Mouse (Mus musculus) lung, embryonic 14.5 days (tissue): Measurements from ENCODE around the gene Pilrb1. TPM values are rescaled to one million over a fixed set of nuclear protein-coding genes. Genes with fewer than 3 reads are reported as not detected.
"Not testable (repeated sequence)": the region's sequence is repeated elsewhere in the genome, so short reads cannot be mapped to it uniquely, and the experiment has no call there.

ENCODE experiments used
- ATAC-seq: fragments of 200-750 bp; cut with Nextera tagmentation; 2 replicates; pipeline ENCODE4 v1.8.0; 2017; ENCODE audit warnings: mild to moderate bottlenecking, moderate TSS enrichment, moderate library complexity; ENCODE audit not compliant: insufficient read depth
- DNase-seq: peaks from one replicate; pipeline ENCODE4 v3.0.0-alpha.2; 2015
- H3K27ac ChIP-seq: fragments of 300-500 bp; sonication (generic); 2 replicates; pipeline ENCODE4 v1.5.1; 2014; ENCODE audit warnings: low read depth, mild to moderate bottlenecking, moderate library complexity
- H3K27me3 ChIP-seq: fragments of 300-500 bp; sonication (generic); 2 replicates; pipeline ENCODE4 v1.6.1; 2014; ENCODE audit warnings: low read length, control low read depth; ENCODE audit not compliant: insufficient read depth
- H3K36me3 ChIP-seq: fragments of 300-500 bp; sonication (generic); 2 replicates; pipeline ENCODE4 v1.6.1; 2014; ENCODE audit warnings: control low read depth; ENCODE audit not compliant: insufficient read depth
- H3K4me1 ChIP-seq: fragments of 300-500 bp; sonication (generic); 2 replicates; pipeline ENCODE4 v1.6.1; 2014; ENCODE audit warnings: antibody characterized with exemption, control low read depth; ENCODE audit not compliant: insufficient read depth
- H3K4me2 ChIP-seq: fragments of 300-500 bp; sonication (generic); 2 replicates; pipeline ENCODE4 v1.6.1; 2014; ENCODE audit warnings: mild to moderate bottlenecking
- H3K4me3 ChIP-seq: fragments of 300-500 bp; sonication (generic); 2 replicates; pipeline ENCODE4 v1.5.1; 2014; ENCODE audit warnings: low read depth, low read length
- H3K9ac ChIP-seq: fragments of 300-500 bp; sonication (generic); 2 replicates; pipeline ENCODE4 v1.6.1; 2014
- H3K9me3 ChIP-seq: fragments of 300-500 bp; sonication (generic); 2 replicates; pipeline ENCODE4 v1.6.1; 2016; ENCODE audit warnings: low read depth, low read length, control low read depth
- CTCF ChIP-seq: IDR thresholded peaks from 2 replicates; pipeline ENCODE4 v1.5.1; 2016; ENCODE audit warnings: antibody characterized with exemption, low read depth
- WGBS: fragments of 180-500 bp; shearing (Covaris S2); extraction: QIAGEN DNeasy Blood & Tissue Kit; methylation state at CpG from one replicate; pipeline ENCODE4 v1.1.7; 2014; 5-methylcytosine and 5-hydroxymethylcytosine counted together
- polyA plus RNA-seq: library from polyadenylated mRNA; unstranded; fragments of >200 nt; fragmentation: Nextera tagmentation; extraction: Ambion mirVana; gene quantifications from 2 replicates; pipeline ENCODE4 v1.2.1, GENCODE M21; 2014

Pilrb1 gene
- polyA plus RNA-seq, 1 experiment from 2014 or later = 1.1 TPM

GRCm38 (mm10) chr5:137875054-137875453 is 17.1 kb upstream of the Pilrb1 start:
- no peak overlapping the region for H3K4me3 ChIP-seq
- no peaks in the 10 kb centered on the region for H3K9me3 ChIP-seq
- no peak for ATAC-seq
- 83% methylated on average over 2 of the region's 2 CpGs for WGBS
- no peak overlapping the region for H3K9ac ChIP-seq
- H3K27ac ChIP-seq = no peak overlapping the region
- no peaks in the 10 kb centered on the region for H3K27me3 ChIP-seq
- no peak for TF ChIP-seq CTCF
- no peak for DNase-seq
- no peaks in the 10 kb centered on the region for H3K36me3 ChIP-seq
- no peak overlapping the region for H3K4me2 ChIP-seq
- H3K4me1 ChIP-seq = no peaks in the 10 kb centered on the region

- not testable (repeated sequence) for H3K27ac ChIP-seq, H3K4me3 ChIP-seq, H3K4me1 ChIP-seq, H3K27me3 ChIP-seq, H3K36me3 ChIP-seq, H3K9ac ChIP-seq, H3K9me3 ChIP-seq, H3K4me2 ChIP-seq, ATAC-seq, DNase-seq
- 27% methylated on average over 1 of the region's 1 CpGs for WGBS
Measured at GRCm38 (mm10) chr5:137872381-137872702, 14.4 kb upstream of the Pilrb1 start.

GRCm38 (mm10) chr5:137871644-137872380 is 13.9 kb upstream of the Pilrb1 start, which contains the start of gene Pilrb2:
Gene Pilrb2, minus strand, starts transcription at chr5:137871815.
- not testable (repeated sequence) for H3K36me3 ChIP-seq, H3K9me3 ChIP-seq, H3K27ac ChIP-seq, H3K4me2 ChIP-seq, DNase-seq, H3K4me3 ChIP-seq, H3K9ac ChIP-seq, H3K4me1 ChIP-seq, H3K27me3 ChIP-seq, ATAC-seq
- 65% methylated on average over 2 of the region's 3 CpGs for WGBS

- not testable (repeated sequence) for H3K4me3 ChIP-seq, H3K9ac ChIP-seq, H3K27ac ChIP-seq, H3K4me1 ChIP-seq, H3K4me2 ChIP-seq, H3K27me3 ChIP-seq, DNase-seq, H3K9me3 ChIP-seq, H3K36me3 ChIP-seq
- 31% methylated on average over 2 of the region's 2 CpGs for WGBS
- peak; percentile 95 for ATAC-seq
Measured at GRCm38 (mm10) chr5:137868600-137868999, 10.7 kb upstream of the Pilrb1 start.

- H3K27me3 ChIP-seq, H3K27ac ChIP-seq, H3K4me3 ChIP-seq, H3K4me2 ChIP-seq, ATAC-seq, H3K36me3 ChIP-seq, H3K4me1 ChIP-seq, H3K9me3 ChIP-seq, H3K9ac ChIP-seq, DNase-seq: not testable (repeated sequence)
- 88% methylated on average over 1 of the region's 1 CpGs for WGBS
Measured at GRCm38 (mm10) chr5:137864008-137864407, 6.1 kb upstream of the Pilrb1 start.

- not testable (repeated sequence) for H3K4me2 ChIP-seq, H3K36me3 ChIP-seq, H3K27me3 ChIP-seq, DNase-seq, H3K4me1 ChIP-seq, H3K9me3 ChIP-seq, H3K9ac ChIP-seq, H3K4me3 ChIP-seq, H3K27ac ChIP-seq, ATAC-seq
- WGBS = 71% methylated on average over 4 of the region's 5 CpGs
Measured at GRCm38 (mm10) chr5:137856870-137857269, 1.0 kb downstream of the Pilrb1 start.

GRCm38 (mm10) chr5:137854907-137855306 is 3.0 kb downstream of the Pilrb1 start:
- H3K4me3 ChIP-seq, H3K9ac ChIP-seq, H3K27me3 ChIP-seq, H3K27ac ChIP-seq, H3K36me3 ChIP-seq, H3K4me1 ChIP-seq, H3K9me3 ChIP-seq, DNase-seq, H3K4me2 ChIP-seq: not testable (repeated sequence)
- peak; percentile 94 for ATAC-seq
- WGBS = 40% methylated on average over 3 of the region's 3 CpGs

GRCm38 (mm10) chr5:137850313-137850712 is 7.6 kb downstream of the Pilrb1 start:
- H3K9me3 ChIP-seq, H3K4me2 ChIP-seq, DNase-seq, H3K4me3 ChIP-seq, H3K36me3 ChIP-seq, H3K27ac ChIP-seq, ATAC-seq, H3K4me1 ChIP-seq, H3K9ac ChIP-seq, H3K27me3 ChIP-seq: not testable (repeated sequence)
- 90% methylated on average over 1 of the region's 1 CpGs for WGBS

- not testable (repeated sequence) for ATAC-seq, H3K4me1 ChIP-seq
Measured at GRCm38 (mm10) chr5:137837110-137837509, 20.8 kb downstream of the Pilrb1 start.

More at GRCm38 (mm10) chr5:137837110-137837509, 20.8 kb downstream of the Pilrb1 start:
- H3K36me3 ChIP-seq, H3K4me3 ChIP-seq, H3K27ac ChIP-seq, H3K27me3 ChIP-seq, H3K9ac ChIP-seq, DNase-seq, H3K4me2 ChIP-seq, H3K9me3 ChIP-seq: not testable (repeated sequence)
